Mouse (Mus musculus) heart, postnatal 0 days (tissue): Measurements from ENCODE around the gene Mpp2. TPM values are rescaled to one million over a fixed set of nuclear protein-coding genes. Genes with fewer than 3 reads are reported as not detected.

ENCODE experiments used
- ATAC-seq: fragments of 200-750 bp; cut with Nextera tagmentation; 2 replicates; pipeline ENCODE4 v1.8.0; 2017; ENCODE audit warnings: low read depth, moderate number of reproducible peaks, moderate library complexity; ENCODE audit not compliant: insufficient read depth
- DNase-seq: peaks from one replicate; pipeline ENCODE4 v3.0.0-alpha.2; 2016; ENCODE audit warnings: low spot score
- H3K27ac ChIP-seq: fragments of 300-500 bp; sonication (generic); 2 replicates; pipeline ENCODE4 v1.5.1; 2014; ENCODE audit warnings: low read depth, mild to moderate bottlenecking
- H3K27me3 ChIP-seq: fragments of 300-500 bp; sonication (generic); 2 replicates; pipeline ENCODE4 v1.6.1; 2014; ENCODE audit warnings: low read length, mixed read lengths; ENCODE audit not compliant: control insufficient read depth, insufficient read depth
- H3K36me3 ChIP-seq: fragments of 300-500 bp; sonication (generic); replicated peaks from 2 replicates; pipeline ENCODE4 v1.6.1; 2014; ENCODE audit warnings: low read length, mixed read lengths; ENCODE audit not compliant: control insufficient read depth, insufficient read depth
- H3K4me1 ChIP-seq: fragments of 300-500 bp; sonication (generic); 2 replicates; pipeline ENCODE4 v1.6.1; 2014; ENCODE audit warnings: antibody characterized with exemption; ENCODE audit not compliant: control insufficient read depth, insufficient read depth
- H3K4me2 ChIP-seq: fragments of 300-500 bp; sonication (generic); 2 replicates; pipeline ENCODE4 v1.6.1; 2014; ENCODE audit warnings: low read depth, mild to moderate bottlenecking, low read length, moderate library complexity
- H3K4me3 ChIP-seq: fragments of 300-500 bp; sonication (generic); 2 replicates; pipeline ENCODE4 v1.5.1; 2014; ENCODE audit warnings: low read depth, low read length
- H3K9ac ChIP-seq: fragments of 300-500 bp; sonication (generic); replicated peaks from 2 replicates; pipeline ENCODE4 v1.6.1; 2014; ENCODE audit warnings: low read depth, low read length, mixed read lengths
- H3K9me3 ChIP-seq: fragments of 300-500 bp; sonication (generic); replicated peaks from 2 replicates; pipeline ENCODE4 v1.6.1; 2016; ENCODE audit warnings: low read length; ENCODE audit not compliant: control insufficient read depth
- CTCF ChIP-seq: IDR thresholded peaks from 2 replicates; pipeline ENCODE4 v1.5.1; 2016; ENCODE audit warnings: antibody characterized with exemption, control low read depth, low read depth
- EP300 ChIP-seq: IDR thresholded peaks from 2 replicates; pipeline ENCODE4 v1.6.1; 2016; ENCODE audit warnings: antibody characterized with exemption, low read depth
- WGBS: fragments of 180-500 bp; shearing (Covaris S2); extraction: QIAGEN DNeasy Blood & Tissue Kit; methylation state at CpG from one replicate; pipeline ENCODE4 v1.1.7; 2014; 5-methylcytosine and 5-hydroxymethylcytosine counted together
- polyA plus RNA-seq: library from polyadenylated mRNA; unstranded; fragments of >200 nt; fragmentation: Nextera tagmentation; extraction: Ambion mirVana; gene quantifications from 2 replicates; pipeline ENCODE4 v1.2.1, GENCODE M21; 2015
- total RNA-seq: library from RNA; depleted of rRNA; stranded (reverse); fragments of >200 nt; gene quantifications from 2 replicates; pipeline ENCODE4 v1.2.3, GENCODE M21; 2014; ENCODE audit warnings: low replicate concordance

Mpp2 gene
- total and polyA plus RNA-seq, 2 experiments from 2014 or later: 2.1 to 12.1 TPM

DNA sequence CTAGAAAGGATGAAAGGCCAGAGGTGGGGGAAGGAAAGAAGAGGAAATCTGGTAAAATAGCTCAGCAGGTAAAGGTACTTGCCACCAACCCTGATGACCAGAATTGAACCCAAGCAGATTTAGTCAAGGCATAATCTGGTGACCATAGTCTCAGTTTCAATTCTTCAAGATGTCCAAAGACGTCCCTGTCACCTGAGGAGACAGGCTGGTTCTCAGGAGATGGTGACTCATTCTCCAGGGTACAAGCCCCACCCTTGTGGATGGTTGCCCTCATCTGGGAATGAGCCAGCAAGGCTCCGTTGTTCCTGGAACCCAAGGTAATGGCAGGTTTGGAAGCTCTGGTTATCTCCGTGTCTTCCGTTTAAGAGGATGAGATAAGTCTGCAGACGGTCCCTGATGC lies 23.3 kb upstream of the Mpp2 start:
- ATAC-seq: no peak
- Histone ChIP-seq H3K4me1 (no peaks in the 10 kb centered on the region), H3K27ac (no peak overlapping the region), H3K9ac (no peak overlapping the region), H3K4me2 (no peak overlapping the region), H3K36me3 (no peaks in the 10 kb centered on the region), H3K27me3 (peaks cover 33% of the 10 kb centered on the region), H3K9me3 (no peaks in the 10 kb centered on the region), H3K4me3 (no peak overlapping the region)
- no peak for DNase-seq
- TF ChIP-seq CTCF: no peak
- no peak for TF ChIP-seq EP300
- WGBS: 38% methylated on average over 5 of the region's 5 CpGs

DNA sequence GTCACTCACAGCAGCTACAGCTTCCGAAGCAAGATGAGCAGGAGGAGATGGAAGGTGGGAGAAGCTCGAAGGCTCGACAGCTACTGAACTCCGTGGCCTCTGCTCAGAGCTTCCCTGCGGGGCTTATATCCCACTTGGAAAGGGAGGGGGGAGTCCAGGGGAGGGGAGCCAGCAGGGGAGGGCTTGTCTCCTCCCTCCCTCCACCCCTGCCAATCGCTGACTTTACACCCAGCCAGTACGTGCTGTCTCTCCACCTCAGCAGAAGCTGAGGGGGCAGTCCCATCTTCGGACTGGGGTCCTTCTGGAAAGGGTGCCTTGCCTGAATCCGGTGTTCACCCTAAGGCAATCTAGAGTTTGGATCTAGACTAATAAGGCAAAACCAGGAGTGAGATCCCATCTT lies 19.4 kb upstream of the Mpp2 start, which contains the start of gene Pyy:
TSS of gene Pyy (minus strand) at position 101 of the 400 bp plus-strand sequence.
- Histone ChIP-seq H3K27ac (no peak within 1 kb of the TSS), H3K4me2 (no peak within 1 kb of the TSS), H3K9ac (no peak within 1 kb of the TSS), H3K9me3 (no peaks in the 10 kb centered on the region), H3K4me1 (no peaks in the 10 kb centered on the region), H3K36me3 (no peaks in the 10 kb centered on the region), H3K27me3 (peaks cover 63% of the 10 kb centered on the region), H3K4me3 (0 out of 2 replicates have a peak within 1 kb of the TSS, but pooled peaks have one; percentile 9)
- WGBS: 14% methylated on average over 9 of the region's 9 CpGs
- ATAC-seq: no peak
- DNase-seq: no peak
- no peak for TF ChIP-seq EP300
- no peak for TF ChIP-seq CTCF

DNA sequence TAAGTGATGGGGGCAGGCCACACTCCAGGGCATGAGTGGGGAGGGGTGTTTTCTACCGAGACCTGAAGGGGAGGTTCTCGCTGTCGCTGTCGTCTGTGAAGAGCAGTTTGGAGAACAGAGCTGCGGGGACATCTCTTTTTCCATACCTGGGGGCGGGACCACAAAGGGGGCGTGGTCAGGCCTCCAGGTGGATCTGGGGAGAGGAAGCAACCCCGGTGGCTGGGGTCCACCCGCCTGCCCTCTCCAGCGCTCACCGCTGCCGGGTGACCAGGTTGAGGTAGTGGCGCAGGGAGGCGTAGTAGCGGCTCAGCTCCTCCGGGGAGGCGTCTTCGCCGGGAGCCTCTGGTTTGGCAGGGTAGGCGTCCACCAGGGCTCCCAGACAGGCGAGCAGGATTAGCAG lies 18.6 kb upstream of the Mpp2 start:
- no peaks in the 10 kb centered on the region for H3K4me1 ChIP-seq
- no peak for TF ChIP-seq CTCF
- TF ChIP-seq EP300: no peak
- H3K9me3 ChIP-seq: no peaks in the 10 kb centered on the region
- H3K4me2 ChIP-seq: no peak overlapping the region
- no peak for DNase-seq
- H3K9ac ChIP-seq: no peak overlapping the region
- 4% methylated on average over 21 of the region's 21 CpGs for WGBS
- H3K27me3 ChIP-seq: peaks cover 67% of the 10 kb centered on the region
- no peaks in the 10 kb centered on the region for H3K36me3 ChIP-seq
- no peak overlapping the region for H3K27ac ChIP-seq
- no peak for ATAC-seq
- 0 out of 2 replicates have a peak overlapping the region, but pooled peaks have one; percentile 9 for H3K4me3 ChIP-seq

DNA sequence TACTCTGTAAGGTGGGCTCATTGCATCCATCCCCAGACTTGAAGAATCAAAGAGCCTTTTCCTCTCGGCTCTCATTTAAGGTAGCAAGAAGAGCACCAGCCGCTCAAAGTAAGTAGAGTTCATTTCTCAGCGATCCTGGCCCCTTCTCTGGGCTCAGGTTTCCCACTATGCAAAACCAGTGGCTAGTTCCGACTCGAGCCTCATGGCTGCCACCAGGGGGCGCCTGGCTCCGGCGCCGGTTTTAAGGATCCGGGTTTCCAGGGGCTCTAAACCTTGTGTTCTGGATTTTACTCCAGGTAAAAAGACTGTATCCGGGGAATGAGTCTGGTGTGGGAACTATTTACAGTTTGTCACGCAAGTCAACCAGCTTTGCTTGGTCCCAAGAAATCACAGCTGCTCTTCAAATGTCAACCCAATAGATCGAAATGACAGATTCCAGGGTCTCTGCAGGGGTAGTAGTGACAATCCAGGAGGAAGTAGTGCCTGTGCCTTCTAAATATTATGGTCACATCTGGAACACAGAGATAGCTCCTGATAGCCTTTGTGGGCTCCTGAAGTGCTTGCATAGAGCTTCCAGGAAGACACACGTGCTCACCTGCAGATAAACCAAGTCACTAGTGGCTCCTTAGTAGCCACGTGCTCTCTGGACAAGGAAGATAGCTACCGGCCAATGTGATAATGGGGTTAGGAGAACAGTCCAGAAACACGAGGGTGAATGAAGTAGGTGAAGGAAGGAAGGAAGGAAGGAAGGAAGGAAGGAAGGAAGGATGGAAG lies 14.4 kb upstream of the Mpp2 start:
- Histone ChIP-seq H3K27ac (no peak overlapping the region), H3K4me2 (no peak overlapping the region), H3K9ac (no peak overlapping the region; the same call in 1 of the 2 replicates), H3K9me3 (no peaks in the 10 kb centered on the region), H3K36me3 (no peaks in the 10 kb centered on the region), H3K27me3 (peaks cover 60% of the 10 kb centered on the region), H3K4me3 (no peak overlapping the region), H3K4me1 (no peaks in the 10 kb centered on the region)
- ATAC-seq (no peak), DNase-seq (peak; percentile 56)
- 10% methylated on average over 17 of the region's 17 CpGs for WGBS
- peak; percentile 74 for TF ChIP-seq CTCF
- no peak for TF ChIP-seq EP300

DNA sequence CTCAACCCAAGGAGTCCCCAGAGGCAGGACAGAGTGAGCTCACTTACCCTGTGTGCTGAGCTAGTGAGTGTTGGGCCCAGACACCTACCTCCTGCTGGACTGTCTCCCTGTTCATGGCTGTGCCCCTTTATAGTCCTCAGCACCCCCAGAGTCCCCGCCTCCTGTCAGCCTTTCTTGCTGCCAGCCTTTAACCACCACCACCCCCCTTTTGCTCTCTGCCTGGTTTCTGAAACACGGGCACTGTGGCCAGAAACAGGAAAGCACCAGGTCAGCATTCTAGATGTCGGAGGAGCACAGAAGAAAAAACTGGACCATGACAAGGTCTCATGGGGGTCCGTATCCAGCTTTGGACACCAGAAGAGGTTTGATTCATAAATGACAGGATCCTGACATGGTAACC lies 12.9 kb upstream of the Mpp2 start, which contains the start of gene Ppy:
TSS of gene Ppy (minus strand) at position 101 of the 400 bp plus-strand sequence.
- H3K9me3 ChIP-seq: no peaks in the 10 kb centered on the region
- TF ChIP-seq EP300 (no peak), CTCF (no peak)
- no peak within 1 kb of the TSS for H3K4me2 ChIP-seq
- H3K4me1 ChIP-seq: peaks cover 8% of the 10 kb centered on the region
- H3K27ac ChIP-seq: no peak within 1 kb of the TSS
- no peak within 1 kb of the TSS for H3K9ac ChIP-seq
- no peak for DNase-seq
- no peak for ATAC-seq
- peaks cover 45% of the 10 kb centered on the region for H3K27me3 ChIP-seq
- no peaks in the 10 kb centered on the region for H3K36me3 ChIP-seq
- H3K4me3 ChIP-seq: no peak within 1 kb of the TSS
- 83% methylated on average over 4 of the region's 4 CpGs for WGBS
